Mouse (Mus musculus) cerebellum, adult 18-20 months (tissue): Measurements from ENCODE around the gene Sstr5.

Source experiments
- DNase-seq, 2 experiments: peaks; one replicate each; pipeline ENCODE4 v3.0.0; 2021

Sstr5 gene

DNA sequence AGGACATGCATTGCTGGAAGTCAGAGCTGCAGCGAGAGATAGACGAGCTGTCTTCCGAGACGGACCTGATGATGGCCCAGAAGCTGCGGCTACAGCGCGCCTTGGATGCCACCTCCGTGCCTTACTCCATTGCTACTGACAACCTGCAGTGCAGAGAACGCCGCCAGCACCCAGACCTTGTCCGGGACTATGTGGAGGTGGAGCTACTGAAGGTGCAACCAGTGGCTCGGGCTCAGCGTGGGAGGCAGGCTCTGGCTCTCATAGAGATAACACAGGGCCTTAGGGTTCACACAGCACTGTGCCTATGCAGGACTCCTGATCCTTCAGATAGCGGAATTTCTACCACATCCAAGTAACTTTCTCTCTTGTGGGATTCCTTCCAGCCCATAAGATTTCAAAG lies 25.0 kb downstream of the Sstr5 start:
- no peak for DNase-seq

DNA sequence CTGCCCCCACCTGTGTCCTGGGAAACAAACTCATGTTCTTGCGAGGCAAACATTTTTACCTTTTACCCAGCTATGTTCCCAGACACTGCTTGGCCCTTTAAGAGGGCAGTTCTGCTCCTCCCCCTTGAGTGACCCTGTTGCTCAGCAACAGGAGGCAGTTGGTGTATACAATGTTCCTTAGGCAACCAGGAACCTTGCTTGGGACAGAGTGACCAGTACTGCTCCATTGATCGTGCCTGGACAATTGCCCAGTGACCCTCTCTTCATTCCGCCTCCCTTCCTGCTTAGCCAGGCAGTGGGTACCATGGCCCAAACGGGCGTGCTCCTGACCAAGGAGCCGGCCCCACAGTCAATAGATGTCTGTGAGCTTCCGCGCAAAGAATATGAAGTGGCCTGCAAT lies 25.7 kb downstream of the Sstr5 start:
- DNase-seq, result peak in 1 of 2 experiments; percentile 13

DNA sequence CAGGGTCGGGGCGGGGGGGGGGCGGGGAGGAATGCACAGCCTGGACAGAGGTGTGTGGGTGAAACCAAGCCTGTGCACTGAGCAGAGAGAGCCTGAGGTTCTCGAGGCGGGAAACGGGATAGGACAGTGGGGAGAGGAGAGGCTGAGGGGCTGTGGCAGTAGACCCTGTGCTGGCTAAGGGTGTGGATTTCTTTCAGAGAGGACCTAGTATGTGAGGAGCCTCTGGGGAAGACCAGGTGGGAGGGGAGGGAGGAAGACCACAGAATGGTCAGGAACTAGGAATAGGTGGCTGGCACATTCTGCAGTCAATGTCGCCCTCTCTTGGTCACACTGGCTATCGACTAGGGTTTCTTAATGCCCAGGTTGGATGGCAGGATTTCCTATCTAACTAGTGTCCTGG lies 27.3 kb downstream of the Sstr5 start:
- peak; percentile 46 to 61 for DNase-seq

DNA sequence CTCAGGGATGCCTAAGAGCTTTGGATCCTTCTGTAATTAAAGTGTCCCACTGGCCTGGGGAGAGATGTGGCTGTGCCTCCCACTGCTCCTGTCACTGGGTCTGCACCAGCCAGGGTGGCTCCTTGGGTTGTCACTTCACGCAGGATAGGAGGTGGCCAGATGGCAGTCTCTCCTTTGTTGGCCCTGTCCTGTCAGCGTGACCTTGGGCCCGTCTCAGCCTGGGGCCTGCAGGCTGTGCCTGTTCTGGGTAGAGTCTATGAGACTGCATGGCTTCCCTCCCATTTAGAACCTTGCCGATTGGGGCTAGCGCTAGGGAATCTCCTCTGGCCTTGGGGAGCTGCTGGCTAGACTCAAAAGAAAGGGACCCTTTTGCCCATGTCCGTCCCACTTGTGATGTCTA lies 28.8 kb downstream of the Sstr5 start:
- DNase-seq, result no peak

DNA sequence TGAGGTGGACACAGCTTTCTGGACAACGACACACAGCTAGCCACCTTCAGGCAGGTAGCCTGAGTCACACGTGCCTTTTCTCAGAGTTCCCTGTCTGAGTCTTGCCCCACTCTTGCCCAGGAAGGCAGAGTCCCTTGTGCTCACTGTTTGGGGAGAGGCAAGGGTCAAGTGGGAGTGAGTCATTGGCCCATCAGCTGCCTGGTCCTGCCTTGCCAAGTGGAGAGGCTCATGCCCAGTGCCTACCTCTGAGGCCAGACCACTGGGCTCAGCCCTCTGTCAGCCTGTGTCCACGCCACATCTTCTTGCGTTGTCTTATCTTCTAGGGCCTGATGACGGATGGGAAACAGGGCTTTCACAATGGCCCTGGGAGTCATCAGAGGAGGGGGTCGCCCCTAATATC lies 29.3 kb downstream of the Sstr5 start:
- DNase-seq, result no peak

DNA sequence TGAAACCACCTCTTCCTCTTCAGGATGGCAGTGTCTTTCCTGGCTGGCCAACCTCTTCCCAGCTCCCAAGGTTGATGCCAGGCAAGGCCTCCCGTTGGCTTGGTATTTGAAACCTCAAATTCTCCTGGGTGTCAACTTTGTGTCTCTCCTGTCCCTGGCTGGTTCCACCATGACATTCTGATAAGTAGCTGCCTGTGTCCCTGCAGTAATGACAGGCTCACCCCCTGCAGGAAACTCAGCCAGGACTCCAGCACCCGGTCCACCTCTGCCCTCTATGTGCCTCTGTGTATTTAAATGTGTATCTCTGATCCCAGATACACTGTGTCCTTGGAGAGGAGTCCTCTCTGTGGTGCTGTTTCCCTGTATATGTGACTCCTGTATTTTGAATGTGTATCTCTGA lies 30.8 kb downstream of the Sstr5 start:
- no peak for DNase-seq

DNA sequence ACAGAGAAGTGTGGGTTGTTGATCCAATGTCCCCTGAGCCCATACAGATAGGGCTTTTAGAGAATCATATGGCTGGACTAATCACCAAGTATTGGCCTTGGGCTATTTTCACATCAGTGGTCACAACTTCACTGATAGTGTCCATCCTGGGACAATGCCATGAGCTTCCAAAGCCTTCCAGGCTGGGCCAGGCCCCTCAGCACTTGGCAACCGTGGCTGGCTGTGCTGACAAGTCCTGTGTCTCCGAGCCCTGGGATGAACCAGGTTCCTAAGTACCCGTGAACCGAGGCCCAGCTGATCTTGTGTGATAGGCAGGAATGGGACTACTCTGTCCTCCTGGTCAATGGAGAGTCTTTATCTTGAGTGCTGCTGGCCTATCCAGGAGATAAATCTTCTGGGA lies 33.0 kb downstream of the Sstr5 start:
- DNase-seq, result no peak

DNA sequence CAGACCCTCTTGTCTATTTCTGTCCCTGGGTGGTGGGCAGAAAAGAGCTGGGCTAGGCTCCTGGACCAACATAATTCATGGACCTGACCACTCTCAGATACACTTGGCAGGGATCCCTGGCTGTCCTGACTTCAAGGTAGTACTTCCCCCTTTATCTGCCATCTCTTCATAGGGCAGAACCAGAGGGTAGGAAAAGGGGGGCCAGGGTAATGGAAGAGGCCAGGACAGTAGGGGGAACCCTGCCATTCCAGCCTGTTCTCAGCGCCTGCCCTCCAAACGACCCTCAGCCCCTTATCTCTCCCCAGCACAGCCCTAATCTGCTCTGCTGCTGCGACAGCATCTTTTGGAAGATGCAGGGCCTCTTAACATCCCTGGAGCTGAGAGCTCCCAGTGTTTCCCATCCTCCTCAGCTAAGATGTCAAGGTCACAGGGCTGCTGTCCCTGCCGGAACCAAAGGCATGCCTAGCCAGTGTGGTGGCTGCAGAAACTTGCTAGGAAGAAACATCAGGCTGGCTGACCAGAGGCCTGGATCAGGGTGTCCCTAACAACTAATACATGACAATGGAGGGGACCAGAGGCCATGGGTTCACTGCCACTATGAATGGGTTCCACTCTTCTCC lies 33.7 kb downstream of the Sstr5 start:
- DNase-seq, result no peak

DNA sequence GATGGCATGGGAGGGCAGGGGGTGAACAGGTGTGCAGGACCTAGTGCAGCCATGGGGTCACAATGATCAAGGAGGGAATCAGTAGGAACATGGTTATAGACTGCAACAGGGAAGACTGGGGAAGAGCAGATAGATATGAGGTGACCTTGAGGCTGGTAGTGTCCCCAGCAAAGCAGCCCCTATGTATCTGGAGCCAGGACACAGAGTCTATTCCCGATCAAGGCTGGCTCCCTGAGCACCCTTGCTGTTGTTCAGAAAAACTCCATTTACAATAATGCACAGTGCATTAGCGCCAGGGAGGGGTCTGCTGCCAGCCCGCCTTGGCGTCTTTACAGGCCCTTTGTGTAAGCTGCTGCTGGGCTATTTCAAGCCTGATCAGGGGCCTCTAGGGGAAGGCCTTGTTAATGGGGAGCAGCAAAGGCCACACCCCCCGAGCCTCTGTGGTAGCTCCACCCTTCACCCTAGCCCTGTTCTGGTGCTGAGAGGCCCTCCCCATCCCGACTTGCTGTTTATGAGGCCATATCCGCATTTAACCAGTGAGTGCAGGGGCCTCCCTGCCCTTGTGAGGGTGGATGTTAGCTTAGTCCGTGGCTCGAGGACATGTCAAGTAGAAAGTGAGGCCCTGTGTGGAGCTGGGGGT lies 34.7 kb downstream of the Sstr5 start:
- no peak for DNase-seq

DNA sequence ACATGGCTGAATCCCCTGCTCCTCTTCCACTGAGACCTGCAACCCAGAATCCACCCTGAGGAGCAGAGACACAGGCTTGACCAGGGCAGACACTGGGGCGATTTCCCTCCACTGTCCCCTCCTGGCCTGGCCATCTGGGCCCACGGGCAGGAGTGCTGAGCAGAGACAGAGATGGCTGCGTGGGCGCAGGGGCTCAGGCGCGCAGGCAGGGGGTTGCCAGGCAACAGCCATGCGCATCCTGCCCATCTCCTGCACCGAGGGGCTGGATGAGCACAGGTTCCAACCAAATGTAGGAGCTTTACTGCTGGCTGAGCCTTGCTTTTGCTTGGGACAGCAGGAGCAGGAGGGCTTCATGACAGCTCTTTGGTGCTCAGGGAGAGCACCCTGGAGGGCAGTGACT lies 40.5 kb downstream of the Sstr5 start:
- DNase-seq, result no peak

DNA sequence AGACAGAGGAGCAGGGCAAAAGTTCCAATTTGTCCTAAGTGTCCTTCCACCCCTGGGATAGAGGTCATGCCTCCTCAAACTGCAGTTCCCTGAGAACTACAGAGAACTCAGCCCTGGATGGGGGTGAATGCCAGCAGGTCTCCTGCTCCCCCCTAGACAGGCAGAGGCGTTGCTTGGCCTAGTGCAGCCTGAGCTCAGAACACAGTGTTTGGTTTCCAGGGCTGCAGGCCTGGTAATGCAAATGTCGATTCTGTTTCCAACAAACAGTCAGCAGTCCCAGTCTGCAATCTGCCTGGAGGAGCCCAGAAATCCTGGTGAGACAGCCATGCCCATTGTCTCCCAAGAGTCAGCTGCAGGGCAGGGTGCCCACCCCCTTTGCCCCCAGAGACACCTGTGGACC lies 42.8 kb downstream of the Sstr5 start, which contains the start of gene Tekt4:
Tekt4 (plus strand) TSS at position 344 of the 400 bp plus-strand sequence.
- no peak for DNase-seq

DNA sequence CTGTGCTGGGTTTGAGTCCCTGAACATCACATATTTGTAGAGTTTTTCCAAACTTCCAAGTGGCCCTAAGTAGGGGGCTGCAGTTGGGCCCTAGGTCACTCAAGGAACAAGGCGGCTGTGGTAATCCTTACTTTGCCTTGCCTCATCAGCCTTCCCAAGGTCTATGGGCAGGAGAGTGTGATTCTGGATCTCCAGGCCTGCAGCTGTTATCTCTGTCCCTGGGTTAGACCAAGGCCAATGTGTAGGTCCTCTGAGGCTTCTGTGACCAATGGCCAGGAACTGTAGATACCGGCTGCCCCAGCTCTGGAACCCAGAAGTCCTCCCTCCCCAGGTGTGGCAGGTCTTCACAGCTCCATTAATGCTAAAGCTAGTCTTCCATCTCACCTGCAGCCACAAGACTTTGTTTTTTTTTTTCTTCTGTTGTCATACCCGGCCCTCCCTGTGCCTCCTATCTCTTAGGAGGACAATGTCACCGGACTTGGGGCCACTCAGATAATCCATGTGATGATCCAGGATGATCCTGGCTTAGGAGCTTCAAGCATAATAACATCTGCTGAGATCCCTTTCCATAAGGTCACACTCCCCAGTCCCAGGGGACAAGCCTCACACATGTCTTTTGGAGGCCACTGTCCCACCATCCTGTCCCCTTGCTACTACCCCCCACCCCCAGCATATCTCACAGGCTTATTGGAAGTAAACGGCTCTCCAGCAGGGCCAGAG lies 44.7 kb downstream of the Sstr5 start:
- DNase-seq, result no peak

DNA sequence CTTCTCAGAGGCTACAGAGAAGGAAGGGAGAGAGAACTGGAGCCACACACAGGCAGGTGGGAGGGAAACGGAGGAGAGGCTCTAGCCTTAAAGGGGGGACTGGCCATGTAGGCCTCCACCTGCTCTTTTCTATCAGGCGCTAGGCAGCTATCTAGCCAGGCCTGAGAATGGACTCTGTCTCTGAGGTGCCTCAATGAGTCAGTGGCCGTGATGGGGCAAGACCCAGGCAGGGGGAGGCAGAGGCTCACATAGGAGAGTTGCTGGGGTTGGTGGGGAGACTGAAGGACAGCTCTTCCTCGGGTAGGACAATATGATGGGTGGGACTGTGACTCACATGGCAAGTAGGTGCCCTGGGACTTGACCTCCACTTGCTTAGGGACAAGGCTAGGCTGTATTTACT lies 46.8 kb downstream of the Sstr5 start:
- DNase-seq, result no peak

DNA sequence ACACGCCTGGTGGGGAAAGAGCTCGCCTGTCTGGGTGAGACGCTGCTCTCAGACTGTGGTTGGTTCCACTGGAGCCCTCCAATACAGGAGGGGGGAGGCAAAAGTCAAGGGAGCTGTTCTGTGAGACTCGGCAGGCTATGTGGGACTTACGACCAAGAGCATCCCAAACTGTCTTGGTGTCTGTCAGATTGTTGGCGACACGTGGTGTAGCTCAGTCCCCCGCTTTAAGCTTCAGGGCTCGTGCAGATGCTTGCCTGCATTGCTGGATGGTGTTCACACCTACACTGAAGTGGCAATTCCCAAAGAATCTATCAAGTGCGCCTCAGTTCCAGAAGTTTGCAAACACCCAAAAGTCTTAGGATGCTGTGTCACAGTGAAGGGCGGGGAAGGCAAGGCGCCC lies 49.2 kb downstream of the Sstr5 start:
- no peak for DNase-seq

DNA sequence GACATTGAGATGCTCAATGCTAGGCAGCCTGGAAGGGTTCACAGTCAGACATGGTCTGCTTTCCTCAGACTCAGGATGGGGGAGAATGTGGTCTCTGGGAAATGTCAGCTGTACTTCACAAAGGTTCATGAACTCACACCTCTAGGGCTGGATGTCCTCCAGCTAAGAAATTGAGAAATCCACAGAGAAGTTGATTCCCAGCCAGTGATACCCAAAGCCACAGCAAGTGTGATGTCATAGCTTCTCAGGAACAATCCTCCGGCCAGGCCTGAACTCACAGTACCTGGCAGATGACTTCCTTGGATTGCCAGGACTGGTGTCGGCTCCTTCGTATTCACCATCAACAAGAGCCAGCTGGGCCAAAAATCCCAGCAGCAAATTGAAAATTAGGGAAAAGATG lies 51.2 kb downstream of the Sstr5 start:
- DNase-seq, result no peak

DNA sequence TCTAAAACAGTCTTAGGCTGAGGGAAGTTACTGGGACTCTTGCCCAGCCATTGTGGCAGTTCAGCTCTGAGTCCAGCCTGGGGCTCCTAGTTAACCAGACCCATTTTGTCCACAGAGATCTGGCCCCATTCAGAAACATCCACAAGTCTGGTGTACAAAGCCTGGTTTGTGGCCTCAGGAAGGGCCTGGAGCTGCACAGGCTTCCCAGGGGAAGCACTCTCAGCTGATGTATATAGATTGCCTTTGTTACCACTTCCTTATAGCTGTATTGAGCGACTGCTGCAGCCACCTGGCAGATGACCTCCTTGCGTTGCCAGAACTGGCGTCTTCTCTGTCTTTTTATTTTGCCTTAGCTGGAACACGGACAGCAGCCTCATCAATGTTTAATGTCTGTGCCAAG lies 52.0 kb downstream of the Sstr5 start:
- no peak for DNase-seq

DNA sequence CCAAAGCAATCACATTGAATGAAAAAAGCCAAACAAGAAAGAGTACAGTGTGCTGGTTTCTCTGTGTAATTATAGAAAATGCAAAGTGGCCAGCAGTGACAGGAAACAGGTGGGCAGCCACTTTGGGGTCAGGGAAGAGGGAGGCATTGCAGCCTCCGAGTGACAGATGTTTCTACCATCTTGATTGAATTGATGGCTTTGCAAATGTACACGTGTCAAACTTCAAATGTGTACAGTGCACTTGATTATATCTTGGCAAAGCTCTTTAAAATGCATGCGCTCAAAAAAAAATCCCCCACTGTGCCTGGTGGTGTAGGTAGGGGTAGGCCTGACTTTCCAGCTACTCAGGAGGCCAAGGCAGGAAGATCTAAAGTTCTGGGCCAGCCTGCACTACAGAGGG lies 54.2 kb downstream of the Sstr5 start:
- DNase-seq, result no peak

DNA sequence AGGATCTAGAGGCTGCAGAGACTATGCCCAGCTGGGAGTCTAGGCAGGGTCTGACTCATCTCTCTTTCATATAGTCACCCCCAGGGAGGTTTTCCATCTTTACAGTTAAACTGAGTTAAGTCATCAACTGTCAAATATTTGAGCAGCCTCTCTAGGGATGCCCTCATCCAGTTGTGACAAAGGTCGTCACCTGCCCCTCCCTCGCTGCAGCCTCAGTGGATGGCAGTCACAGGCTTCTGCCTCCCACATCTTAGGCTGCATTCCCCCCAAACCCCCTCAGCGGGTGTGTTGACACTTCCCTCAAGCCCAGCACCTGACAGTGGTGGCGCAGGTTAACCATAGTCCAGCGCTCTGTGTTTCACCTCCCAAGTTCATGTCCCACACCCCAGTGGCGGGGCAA lies 55.7 kb downstream of the Sstr5 start:
- DNase-seq, result no peak
